Mouse (Mus musculus) liver, embryonic 13.5 days (tissue): ENCODE results near the gene Gpank1. TPM values are rescaled to one million over a fixed set of nuclear protein-coding genes. Genes with fewer than 3 reads are reported as not detected.

Experiments
- ATAC-seq: fragments of 200-750 bp; cut with Nextera tagmentation; 2 replicates; pipeline ENCODE4 v1.8.0; 2017; ENCODE audit warnings: low read depth, mild to moderate bottlenecking, moderate number of reproducible peaks, moderate library complexity
- DNase-seq: peaks from one replicate; pipeline ENCODE4 v3.0.0; 2022
- H3K27ac ChIP-seq: fragments of 300-500 bp; sonication (generic); 2 replicates; pipeline ENCODE4 v1.5.1; 2015; ENCODE audit warnings: moderate library complexity, mild to moderate bottlenecking, inconsistent platforms
- H3K27me3 ChIP-seq: fragments of 300-500 bp; sonication (generic); 2 replicates; pipeline ENCODE4 v1.6.1; 2015; ENCODE audit warnings: mild to moderate bottlenecking, inconsistent platforms
- H3K36me3 ChIP-seq: fragments of 300-500 bp; sonication (generic); 2 replicates; pipeline ENCODE4 v1.6.1; 2015; ENCODE audit warnings: mild to moderate bottlenecking, inconsistent platforms
- H3K4me1 ChIP-seq: fragments of 300-500 bp; sonication (generic); replicated peaks from 2 replicates; pipeline ENCODE4 v1.6.1; 2015; ENCODE audit warnings: inconsistent platforms
- H3K4me2 ChIP-seq: fragments of 300-500 bp; sonication (generic); 2 replicates; pipeline ENCODE4 v1.6.1; 2015; ENCODE audit warnings: inconsistent platforms, mild to moderate bottlenecking, moderate library complexity
- H3K4me3 ChIP-seq: fragments of 300-500 bp; sonication (generic); replicated peaks from 2 replicates; pipeline ENCODE4 v1.5.1; 2015; ENCODE audit warnings: mild to moderate bottlenecking, inconsistent platforms
- H3K9ac ChIP-seq: fragments of 300-500 bp; sonication (generic); 2 replicates; pipeline ENCODE4 v1.6.1; 2015; ENCODE audit warnings: mild to moderate bottlenecking, inconsistent platforms
- H3K9me3 ChIP-seq: fragments of 300-500 bp; sonication (generic); replicated peaks from 2 replicates; pipeline ENCODE4 v1.6.1; 2016; ENCODE audit warnings: inconsistent platforms
- WGBS: fragments of 180-500 bp; shearing (Covaris S2); methylation state at CpG from one replicate; pipeline ENCODE4 v1.1.7; 2015; ENCODE audit not compliant: insufficient replicate concordance; 5-methylcytosine and 5-hydroxymethylcytosine counted together
- polyA plus RNA-seq: library from polyadenylated mRNA; unstranded; fragments of >200 nt; fragmentation: Nextera tagmentation; extraction: Ambion mirVana; gene quantifications from 2 replicates; pipeline ENCODE4 v1.2.1, GENCODE M21; 2015

Gene Gpank1
- polyA plus RNA-seq, 1 experiment from 2014 or later, result 14.1 TPM

DNA sequence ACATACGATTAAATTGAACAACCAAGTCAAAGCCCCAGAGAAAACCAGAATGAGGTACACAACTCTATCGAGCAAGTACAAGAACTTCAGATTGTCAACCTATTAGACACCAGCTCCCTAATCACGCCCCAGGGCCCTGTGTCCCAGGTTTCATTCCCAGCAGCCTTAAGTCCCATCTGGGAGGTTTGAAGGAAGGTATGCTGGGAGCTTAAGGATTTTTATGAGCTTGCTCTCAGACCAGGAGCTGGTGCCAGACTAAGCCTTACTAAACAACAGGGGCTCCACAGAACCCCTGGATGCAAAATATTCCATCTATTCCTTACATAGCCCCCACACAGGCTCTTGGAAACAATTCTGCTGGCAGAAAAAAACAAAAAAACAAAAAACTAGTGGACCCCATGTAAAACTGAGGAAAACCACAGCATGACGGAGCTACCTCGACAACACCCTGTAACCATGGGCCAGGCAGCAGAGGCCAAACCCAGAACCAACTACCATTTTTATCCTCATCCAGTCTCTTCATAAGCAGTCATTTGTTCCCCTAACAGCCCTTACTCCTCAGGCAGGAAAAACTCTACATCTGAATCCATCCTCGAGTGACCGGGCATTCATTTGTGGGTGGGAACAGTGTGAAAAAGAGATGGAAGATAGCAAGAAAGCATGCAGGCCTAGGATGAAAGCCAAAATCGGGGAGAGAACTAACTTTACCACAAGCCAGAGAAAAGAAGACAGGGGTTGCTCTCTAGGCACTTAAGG lies 42.2 kb downstream of the Gpank1 start:
- H3K9ac ChIP-seq, result peak overlapping the region; percentile 100
- H3K4me3 ChIP-seq, result peak overlapping the region; percentile 97
- H3K4me2 ChIP-seq, result peak overlapping the region; percentile 90
- H3K4me1 ChIP-seq, result peaks cover 42% of the 10 kb centered on the region
- ATAC-seq (no peak), DNase-seq (no peak)
- peak overlapping the region; percentile 93 for H3K27ac ChIP-seq
- no peaks in the 10 kb centered on the region for H3K27me3 ChIP-seq
- peaks cover 46% of the 10 kb centered on the region for H3K36me3 ChIP-seq
- no peaks in the 10 kb centered on the region for H3K9me3 ChIP-seq
- 10% methylated on average over 8 of the region's 8 CpGs for WGBS

DNA sequence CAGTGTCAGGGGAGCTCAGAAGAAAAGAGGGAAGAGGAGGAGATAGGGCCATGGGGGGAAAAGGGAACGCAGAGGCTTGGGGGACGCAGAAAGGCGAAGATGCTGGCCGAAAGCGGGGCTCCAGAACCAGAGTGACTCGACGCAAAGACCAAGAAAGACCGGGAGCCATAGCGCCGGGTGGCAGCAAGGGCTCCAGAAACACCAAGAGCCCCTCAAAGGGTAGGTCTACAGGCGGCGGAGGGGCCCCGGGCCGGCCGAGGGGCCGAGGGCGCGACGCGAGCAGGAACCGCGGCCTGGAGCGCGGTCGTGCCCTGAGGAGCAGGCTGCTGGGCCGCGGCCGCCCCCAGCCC lies 42.9 kb downstream of the Gpank1 start:
- Histone ChIP-seq H3K4me3 (peak overlapping the region; percentile 97), H3K36me3 (peaks cover 39% of the 10 kb centered on the region), H3K4me1 (peaks cover 42% of the 10 kb centered on the region), H3K27ac (peak overlapping the region; percentile 93), H3K9me3 (no peaks in the 10 kb centered on the region), H3K27me3 (no peaks in the 10 kb centered on the region), H3K9ac (peak overlapping the region; percentile 100), H3K4me2 (peak overlapping the region; percentile 90)
- ATAC-seq (no peak), DNase-seq (no peak)
- 0% methylated on average over 28 of the region's 28 CpGs for WGBS

DNA sequence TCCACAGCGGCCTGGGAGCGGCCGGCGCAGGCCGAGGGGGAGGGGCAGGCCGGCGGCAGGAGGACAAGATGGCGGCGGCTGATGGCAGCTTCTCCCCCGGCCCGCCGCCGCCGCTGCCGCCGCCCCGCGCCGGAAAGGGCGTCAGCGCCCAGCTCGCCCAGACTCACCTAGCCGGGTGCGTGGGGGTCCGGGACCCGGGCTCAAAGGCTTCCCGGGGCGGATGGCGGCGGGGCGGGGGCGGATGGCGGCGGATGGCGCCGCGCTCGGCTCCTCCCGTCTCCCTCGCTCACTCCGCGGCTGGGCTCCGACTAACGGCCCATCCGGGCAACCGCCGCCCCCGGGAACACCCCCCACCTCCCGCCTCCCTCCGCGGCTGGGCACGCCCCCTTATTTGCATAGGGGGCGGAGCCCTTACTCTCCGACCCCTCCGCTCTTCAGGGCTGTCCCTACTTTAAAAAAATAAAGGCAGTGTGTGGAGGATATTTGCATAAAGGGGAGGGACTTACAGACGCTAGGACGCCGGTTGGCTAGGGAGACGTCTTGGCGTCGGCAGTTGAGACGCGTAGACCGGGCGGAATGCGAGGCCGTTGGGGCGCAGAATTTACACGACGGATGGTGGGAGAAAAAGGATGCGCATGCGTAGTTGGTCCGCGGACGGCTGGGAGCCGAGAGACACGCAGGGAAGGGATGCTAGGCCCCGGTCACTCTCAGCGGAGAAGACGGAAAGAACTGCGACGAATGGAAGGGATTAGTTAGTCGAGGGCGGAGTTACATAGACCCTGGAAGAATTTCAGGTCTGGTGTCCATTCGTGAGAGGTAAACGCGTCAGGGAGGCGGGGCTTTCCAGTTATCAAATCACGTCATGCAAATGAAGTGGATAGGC lies 43.6 kb downstream of the Gpank1 start, which contains the start of gene Prrc2a:
Gene Prrc2a (minus strand): TSS at position 330 of the 883 bp plus-strand sequence.
- Histone ChIP-seq H3K27me3 (no peaks in the 10 kb centered on the region), H3K9ac (peak within 1 kb of the TSS; percentile 100), H3K36me3 (peaks cover 33% of the 10 kb centered on the region), H3K4me1 (peaks cover 42% of the 10 kb centered on the region), H3K27ac (peak within 1 kb of the TSS; percentile 93), H3K9me3 (no peaks in the 10 kb centered on the region), H3K4me2 (peak within 1 kb of the TSS; percentile 90), H3K4me3 (peak within 1 kb of the TSS; percentile 97)
- WGBS, result under 1% methylated on average over 74 of the region's 89 CpGs
- peak; percentile 93 for ATAC-seq
- DNase-seq, result peak; percentile 95

DNA sequence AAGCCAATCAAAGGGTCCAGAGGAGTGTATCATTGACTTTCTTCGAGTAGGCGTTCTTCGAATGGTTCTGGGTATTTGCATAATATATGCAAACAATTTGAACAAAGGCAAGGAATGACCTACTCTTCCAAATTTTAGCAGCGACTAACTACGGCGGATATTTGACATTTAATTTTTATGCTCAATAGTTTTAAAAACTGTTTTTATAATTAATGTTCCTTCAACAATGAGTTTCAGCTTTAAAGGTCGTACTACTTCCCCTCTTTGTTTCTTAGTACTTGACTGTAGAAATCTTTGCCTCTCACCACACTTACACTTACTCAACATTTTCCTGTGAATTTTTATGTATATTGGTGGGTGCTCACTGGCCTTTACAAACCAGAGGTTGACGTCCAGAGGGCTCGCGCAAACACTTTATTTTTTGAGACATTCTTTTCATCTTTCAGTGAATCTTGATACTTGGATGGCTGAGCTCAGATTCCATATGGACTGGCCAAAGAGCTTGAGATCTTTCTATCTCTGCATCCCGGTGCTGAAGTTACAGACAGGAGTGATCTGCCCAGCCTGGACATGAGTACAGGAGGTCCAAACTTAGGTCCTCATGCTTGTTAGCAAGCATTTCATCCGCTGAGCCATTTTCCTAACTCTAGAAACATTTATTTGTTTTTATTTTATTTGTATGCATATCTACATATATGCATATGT lies 44.3 kb downstream of the Gpank1 start:
- Histone ChIP-seq H3K4me3 (peak overlapping the region; percentile 97), H3K4me2 (peak overlapping the region; percentile 90), H3K4me1 (peaks cover 42% of the 10 kb centered on the region), H3K36me3 (peaks cover 25% of the 10 kb centered on the region), H3K9ac (peak overlapping the region; percentile 58), H3K9me3 (no peaks in the 10 kb centered on the region), H3K27ac (peak overlapping the region; percentile 93), H3K27me3 (no peaks in the 10 kb centered on the region)
- DNase-seq, result no peak
- ATAC-seq, result peak; percentile 77
- 28% methylated on average over 12 of the region's 12 CpGs for WGBS

DNA sequence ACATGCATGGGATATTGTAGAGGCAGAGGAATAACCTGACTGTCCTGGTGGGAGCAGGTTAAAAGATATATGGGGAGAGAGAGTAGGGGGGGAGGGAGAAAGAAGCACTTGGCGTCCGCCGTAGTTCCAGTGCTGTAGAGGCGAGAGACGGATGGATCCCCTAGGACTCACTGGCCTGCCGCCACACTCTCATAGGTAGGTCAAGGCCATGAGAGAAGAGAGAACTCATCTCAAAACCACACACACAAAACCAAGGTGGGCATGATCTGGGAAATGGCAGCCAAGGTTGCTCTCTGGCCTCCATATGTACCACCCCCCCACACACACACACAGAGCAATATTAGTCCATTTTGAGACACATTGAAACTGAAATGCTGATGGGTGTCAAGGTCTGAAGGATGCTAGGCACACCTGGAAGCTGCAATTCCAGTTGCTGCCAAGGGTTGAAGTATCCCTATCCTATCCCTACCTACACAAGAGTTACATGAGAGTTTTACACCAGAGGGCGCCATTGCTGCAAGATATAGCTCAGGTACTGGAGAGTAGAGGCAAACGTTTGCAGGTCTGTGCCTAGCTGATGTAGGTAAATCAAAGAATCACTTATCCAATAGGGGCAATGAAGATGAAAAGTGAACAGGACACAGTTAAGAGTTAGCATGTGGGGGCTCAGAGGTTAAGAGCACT lies 45.2 kb downstream of the Gpank1 start:
- no peaks in the 10 kb centered on the region for H3K9me3 ChIP-seq
- peaks cover 35% of the 10 kb centered on the region for H3K4me1 ChIP-seq
- no peak overlapping the region for H3K9ac ChIP-seq
- 0 out of 2 replicates have a peak overlapping the region, but pooled peaks have one; percentile 90 for H3K4me2 ChIP-seq
- no peak overlapping the region for H3K27ac ChIP-seq
- no peak overlapping the region for H3K4me3 ChIP-seq
- 69% methylated on average over 8 of the region's 8 CpGs for WGBS
- ATAC-seq (no peak), DNase-seq (peak; percentile 49)
- peaks cover 16% of the 10 kb centered on the region for H3K36me3 ChIP-seq
- no peaks in the 10 kb centered on the region for H3K27me3 ChIP-seq

DNA sequence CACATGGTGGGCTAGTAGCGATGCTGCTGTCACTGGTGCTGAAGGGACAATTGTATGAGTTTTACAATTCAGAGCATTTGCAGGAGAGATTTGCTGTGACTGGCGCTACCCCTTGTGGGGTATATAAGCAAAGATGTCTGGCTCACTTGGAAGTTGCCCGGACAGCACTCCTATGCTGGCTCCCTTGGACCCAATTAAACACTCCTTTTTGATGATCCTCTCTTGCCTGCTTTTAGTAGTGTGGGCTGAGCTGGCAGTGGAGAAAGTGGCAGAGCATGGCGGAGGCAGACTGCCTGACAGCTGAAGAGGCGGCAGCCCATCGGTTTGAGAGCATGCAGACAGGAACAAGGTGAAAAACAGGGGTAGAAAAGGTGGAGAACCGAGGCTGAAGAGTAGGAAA lies 46.5 kb downstream of the Gpank1 start:
- no peak overlapping the region for H3K4me2 ChIP-seq
- no peak overlapping the region for H3K27ac ChIP-seq
- H3K4me1 ChIP-seq, result peaks cover 22% of the 10 kb centered on the region
- no peak overlapping the region for H3K4me3 ChIP-seq
- H3K9me3 ChIP-seq, result no peaks in the 10 kb centered on the region
- 68% methylated on average over 7 of the region's 7 CpGs for WGBS
- H3K27me3 ChIP-seq, result no peaks in the 10 kb centered on the region
- no peak for ATAC-seq
- no peak for DNase-seq
- peaks cover 3% of the 10 kb centered on the region; the same call in 1 of the 2 replicates for H3K36me3 ChIP-seq
- no peak overlapping the region for H3K9ac ChIP-seq

DNA sequence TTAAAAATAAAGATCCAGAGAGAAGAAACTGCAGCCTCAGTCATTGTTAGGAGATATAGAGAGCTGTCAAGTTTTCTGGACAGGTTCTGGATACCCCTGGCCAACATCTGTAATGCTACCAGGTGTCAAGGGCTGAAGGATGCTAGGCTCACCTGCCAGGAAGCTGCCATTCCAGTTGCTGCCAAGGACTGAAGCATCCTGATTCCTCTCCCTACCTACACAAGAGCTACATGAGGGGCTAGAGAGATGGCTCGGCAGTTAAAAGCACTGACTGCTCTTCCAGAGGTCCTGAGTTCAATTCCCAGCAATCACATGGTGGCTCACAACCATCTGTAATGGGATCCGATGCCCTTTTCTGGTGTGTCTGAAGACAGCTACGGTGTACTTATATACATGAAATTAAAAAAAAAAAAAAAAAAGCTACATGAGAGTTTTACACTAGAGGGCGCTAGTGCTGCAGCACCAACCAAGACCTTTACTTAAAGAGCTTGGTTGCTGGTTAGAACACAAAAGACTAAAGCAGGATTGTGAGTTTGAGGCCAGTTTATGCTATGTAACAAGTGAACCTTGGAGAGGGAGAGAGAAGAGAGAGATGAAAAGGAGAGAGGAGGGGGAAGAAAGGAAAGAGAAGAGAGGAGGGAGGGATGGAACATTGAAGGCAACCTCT lies 47.4 kb downstream of the Gpank1 start:
- no peak overlapping the region for H3K4me2 ChIP-seq
- H3K4me3 ChIP-seq, result no peak overlapping the region
- H3K9ac ChIP-seq, result no peak overlapping the region
- no peaks in the 10 kb centered on the region for H3K27me3 ChIP-seq
- DNase-seq (no peak), ATAC-seq (no peak)
- no peak overlapping the region for H3K27ac ChIP-seq
- 8% methylated on average over 4 of the region's 4 CpGs for WGBS
- peaks cover 14% of the 10 kb centered on the region for H3K4me1 ChIP-seq
- H3K36me3 ChIP-seq, result no peaks in the 10 kb centered on the region
- H3K9me3 ChIP-seq, result no peaks in the 10 kb centered on the region

DNA sequence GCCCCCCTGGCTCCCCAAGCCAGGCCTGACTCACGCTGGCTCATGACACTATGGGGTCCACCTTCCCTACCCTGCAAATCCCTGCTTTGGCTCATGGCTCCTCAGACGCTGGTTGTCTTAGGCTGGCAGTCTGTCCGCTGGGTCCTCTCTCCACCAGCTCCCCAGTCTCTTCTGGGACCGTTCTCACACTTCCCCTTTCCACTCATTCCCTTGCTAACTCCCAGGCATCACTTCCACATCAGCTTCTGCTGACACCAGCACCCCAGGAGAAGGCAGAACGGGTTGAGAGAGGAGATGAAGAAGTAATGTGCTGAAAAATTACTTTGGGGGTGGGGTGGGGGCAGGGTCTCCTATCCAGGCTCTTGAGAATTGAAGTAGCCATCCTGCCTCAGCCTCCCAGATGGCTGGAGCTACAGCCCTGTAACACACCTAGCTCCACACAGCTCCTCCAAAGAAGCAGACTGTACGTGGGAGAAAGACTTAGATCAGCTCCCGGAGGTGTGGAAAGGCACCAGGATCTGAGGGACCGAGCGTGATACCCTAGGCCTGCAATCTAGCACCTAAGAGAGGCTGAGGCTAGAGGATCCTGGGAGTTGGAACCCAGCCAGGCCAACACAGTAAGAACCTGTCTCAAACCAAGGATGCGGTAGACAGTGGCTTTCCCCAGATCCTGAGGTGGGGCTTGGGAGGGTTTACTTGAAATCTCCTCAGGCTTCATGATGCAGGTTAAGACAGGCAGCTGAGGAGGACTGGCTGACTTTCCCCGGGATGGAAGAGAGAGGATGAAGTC lies 51.4 kb downstream of the Gpank1 start:
- no peak overlapping the region for H3K9ac ChIP-seq
- H3K27me3 ChIP-seq, result no peaks in the 10 kb centered on the region
- ATAC-seq (no peak), DNase-seq (no peak)
- WGBS, result 57% methylated on average over 11 of the region's 11 CpGs
- H3K4me2 ChIP-seq, result no peak overlapping the region
- H3K4me3 ChIP-seq, result no peak overlapping the region
- no peaks in the 10 kb centered on the region for H3K36me3 ChIP-seq
- H3K4me1 ChIP-seq, result no peaks in the 10 kb centered on the region; the same call in 1 of the 2 replicates
- no peaks in the 10 kb centered on the region for H3K9me3 ChIP-seq
- H3K27ac ChIP-seq, result peak overlapping the region; percentile 1; the same call in 1 of the 2 replicates

DNA sequence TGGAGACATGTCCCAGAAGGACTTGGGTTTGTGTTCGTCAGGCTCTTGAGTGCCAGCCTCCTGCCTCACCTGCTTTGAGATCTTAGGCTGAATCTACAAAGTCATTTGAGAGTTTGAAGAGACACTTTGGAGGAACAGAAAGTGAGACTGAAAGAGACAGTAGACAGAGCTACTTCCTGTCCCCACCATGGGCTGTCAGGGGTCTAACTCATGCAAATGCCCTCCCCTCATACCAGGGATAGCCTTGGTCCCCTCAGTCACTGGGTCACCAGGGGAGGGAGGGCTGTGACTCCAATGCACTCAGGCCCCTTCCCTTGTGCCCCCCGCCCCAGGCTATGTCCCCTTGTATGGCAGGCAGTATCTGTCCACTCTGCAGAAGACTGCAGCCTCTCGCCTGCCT lies 52.1 kb downstream of the Gpank1 start:
- no peak overlapping the region for H3K4me3 ChIP-seq
- H3K27me3 ChIP-seq, result no peaks in the 10 kb centered on the region
- no peak for ATAC-seq
- no peak for DNase-seq
- no peak overlapping the region for H3K27ac ChIP-seq
- no peak overlapping the region for H3K4me2 ChIP-seq
- 56% methylated on average over 3 of the region's 3 CpGs for WGBS
- no peak overlapping the region for H3K9ac ChIP-seq
- H3K36me3 ChIP-seq, result no peaks in the 10 kb centered on the region
- no peaks in the 10 kb centered on the region for H3K9me3 ChIP-seq
- no peaks in the 10 kb centered on the region; the same call in 1 of the 2 replicates for H3K4me1 ChIP-seq
